Mouse (Mus musculus): ENCODE results near the gene Trim31. TPM values are rescaled to one million over a fixed set of nuclear protein-coding genes. Genes with fewer than 3 reads are reported as not detected.
A peak's percentile ranks its signal among the peaks of the same experiment; 100 is the strongest.

The Trim31 gene
- total and polyA plus RNA-seq, 3 experiments = not detected

DNA sequence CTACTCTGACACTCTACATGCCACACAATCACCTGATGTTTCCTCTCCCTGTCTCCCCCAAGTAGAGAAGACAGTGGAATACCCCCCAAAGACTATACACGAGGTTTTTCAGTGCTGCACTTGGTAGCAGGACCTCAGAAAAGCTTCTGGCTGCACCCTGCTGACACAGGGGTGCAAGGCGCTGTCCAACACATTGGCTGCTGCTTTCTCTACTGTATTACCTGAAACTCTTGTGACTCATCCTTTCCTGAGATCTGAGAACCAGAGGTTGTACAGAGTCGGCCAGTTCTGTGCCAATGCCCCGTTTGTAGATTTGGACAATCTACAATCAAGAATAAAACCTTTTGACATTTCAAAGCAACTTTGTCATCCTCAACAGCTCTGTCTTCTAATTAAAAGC lies 11.9 kb downstream of the Trim31 start:
- no peaks in the 10 kb centered on the region for H3K4me1 ChIP-seq (ENCODE audit: control insufficient read depth in 1 of 2, insufficient read depth in 2 of 2, low read length in 2 of 2)
- H3K9ac ChIP-seq (ENCODE audit: control insufficient read depth, low read depth, low read length, poor library complexity, severe bottlenecking) = no peak overlapping the region
- peaks cover 4% of the 10 kb centered on the region in 2 experiments for H3K27me3 ChIP-seq (ENCODE audit: control insufficient read depth in 1 of 2, insufficient read depth in 2 of 2, low read length in 2 of 2)
- peak; percentile 27 for DNase-seq (ENCODE audit: low read depth, low spot score)
- no peaks in the 10 kb centered on the region for H3K36me3 ChIP-seq (ENCODE audit: control insufficient read depth in 1 of 2, insufficient read depth in 2 of 2, low read length in 2 of 2)
- no peaks in the 10 kb centered on the region for H3K79me2 ChIP-seq (ENCODE audit: control insufficient read depth, insufficient read depth, low read length, poor library complexity)
- no peak overlapping the region for H3K27ac ChIP-seq (ENCODE audit: control insufficient read depth, low read depth, low read length)
- TF ChIP-seq ZMIZ1 (IDR thresholded peaks at IDR 0.05; ENCODE audit: low read depth, low read length) (no peak), CHD2 (IDR thresholded peaks at IDR 0.05; ENCODE audit: low read length) (no peak), HCFC1 (IDR thresholded peaks at IDR 0.05; ENCODE audit: low read depth, low read length) (no peak), ZNF384 (IDR thresholded peaks at IDR 0.05; ENCODE audit: low read depth, low read length) (no peak), TAL1 (IDR thresholded peaks at IDR 0.05; ENCODE audit: low read length) (no peak), MYC (IDR thresholded peaks at IDR 0.05; ENCODE audit: low read depth, low read length) (no peak), CHD1 (IDR thresholded peaks at IDR 0.05; ENCODE audit: low read depth, low read length) (no peak), SMC3 (IDR thresholded peaks at IDR 0.05; ENCODE audit: low read depth, low read length) (no peak), MAZ (IDR thresholded peaks at IDR 0.05; ENCODE audit: low read depth, low read length) (no peak), MYB (IDR thresholded peaks at IDR 0.05; ENCODE audit: low read depth, low read length) (no peak), USF1 (IDR thresholded peaks at IDR 0.05; ENCODE audit: low read depth, low read length) (no peak), CTCF (IDR thresholded peaks at IDR 0.05 in 2 of 3, conservative IDR thresholded peaks at IDR 0.05 in 1 of 3; ENCODE audit: control insufficient read depth in 1 of 3, insufficient read depth in 1 of 3, low read depth in 2 of 3, low read length in 3 of 3, poor library complexity in 1 of 3, severe bottlenecking in 1 of 3) (no peak), GABPA (IDR thresholded peaks at IDR 0.05; ENCODE audit: low read depth, low read length) (no peak), TBP (IDR thresholded peaks at IDR 0.05; ENCODE audit: low read depth, low read length) (no peak), JUND (IDR thresholded peaks at IDR 0.05; ENCODE audit: low read depth, low read length) (no peak), NRF1 (IDR thresholded peaks at IDR 0.05; ENCODE audit: insufficient read depth, low read depth, low read length, poor library complexity, severe bottlenecking) (no peak)
- H3K9me3 ChIP-seq (replicated peaks; ENCODE audit: insufficient read depth, low read length) = no peaks in the 10 kb centered on the region
- H3K4me3 ChIP-seq (ENCODE audit: control insufficient read depth in 1 of 2, insufficient read depth in 1 of 2, low read depth in 2 of 2, low read length in 2 of 2) = no peak overlapping the region

DNA sequence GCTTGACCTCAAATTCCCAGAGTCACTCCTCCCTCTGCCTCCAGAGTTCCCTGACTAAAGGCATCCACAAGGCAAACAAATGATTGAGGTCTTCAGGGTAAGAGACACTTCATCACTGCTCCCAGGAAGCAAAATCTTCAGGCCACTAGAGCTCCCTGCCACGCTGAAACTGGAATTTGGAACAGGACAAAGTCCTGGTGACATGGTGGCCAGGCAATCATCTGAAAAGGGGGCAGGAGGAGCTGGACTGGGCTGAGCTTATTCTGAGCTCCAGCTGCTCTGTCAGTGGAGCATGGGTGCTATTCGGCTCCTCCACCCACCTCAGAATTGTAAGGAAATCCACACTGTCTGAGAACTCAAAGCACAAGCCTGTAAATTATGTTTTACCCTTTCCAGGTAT lies 14.1 kb downstream of the Trim31 start:
- H3K79me2 ChIP-seq (ENCODE audit: control insufficient read depth, insufficient read depth, low read length, poor library complexity) = no peaks in the 10 kb centered on the region
- H3K27ac ChIP-seq (ENCODE audit: control insufficient read depth, low read depth, low read length) = no peak overlapping the region
- H3K36me3 ChIP-seq (ENCODE audit: control insufficient read depth in 1 of 2, insufficient read depth in 2 of 2, low read length in 2 of 2) = no peaks in the 10 kb centered on the region
- H3K27me3 ChIP-seq (ENCODE audit: control insufficient read depth in 1 of 2, insufficient read depth in 2 of 2, low read length in 2 of 2) = peaks cover 4% of the 10 kb centered on the region in 2 experiments
- H3K4me1 ChIP-seq (ENCODE audit: control insufficient read depth in 1 of 2, insufficient read depth in 2 of 2, low read length in 2 of 2) = no peaks in the 10 kb centered on the region
- no peak overlapping the region for H3K9ac ChIP-seq (ENCODE audit: control insufficient read depth, low read depth, low read length, poor library complexity, severe bottlenecking)
- TF ChIP-seq SMC3 (IDR thresholded peaks at IDR 0.05; ENCODE audit: low read depth, low read length) (no peak), MEF2A (IDR thresholded peaks at IDR 0.05; ENCODE audit: extremely low read depth, insufficient replicate concordance, low read depth, low read length, poor library complexity, severe bottlenecking) (no peak), GABPA (IDR thresholded peaks at IDR 0.05; ENCODE audit: low read depth, low read length) (no peak), UBTF (IDR thresholded peaks at IDR 0.05; ENCODE audit: borderline replicate concordance, insufficient read depth, low read depth, low read length) (no peak), ZKSCAN1 (IDR thresholded peaks at IDR 0.05; ENCODE audit: low read depth, low read length) (no peak), MAZ (IDR thresholded peaks at IDR 0.05; ENCODE audit: low read depth, low read length) (no peak), TAL1 (IDR thresholded peaks at IDR 0.05; ENCODE audit: low read length) (no peak), NELFE (IDR thresholded peaks at IDR 0.05; ENCODE audit: low read depth, low read length) (no peak), USF1 (IDR thresholded peaks at IDR 0.05; ENCODE audit: low read depth, low read length) (no peak), USF2 (IDR thresholded peaks at IDR 0.05; ENCODE audit: borderline replicate concordance in 1 of 2, insufficient read depth in 1 of 2, low read depth in 1 of 2, low read length in 2 of 2) (no peak)
- no peak for DNase-seq (ENCODE audit: low read depth, low spot score)
- H3K4me3 ChIP-seq (ENCODE audit: control insufficient read depth in 1 of 2, insufficient read depth in 1 of 2, low read depth in 2 of 2, low read length in 2 of 2) = no peak overlapping the region
- H3K9me3 ChIP-seq (replicated peaks; ENCODE audit: insufficient read depth, low read length) = no peaks in the 10 kb centered on the region

All from MEL (cell line).